Mouse (Mus musculus) stomach, postnatal 0 days (tissue): ENCODE measurements around the gene Gm49336.

Experiments used
- CTCF ChIP-seq: IDR thresholded peaks from 2 replicates; pipeline ENCODE4 v1.5.1; 2016; ENCODE audit warnings: antibody characterized with exemption, low read depth, mild to moderate bottlenecking, moderate library complexity
- EP300 ChIP-seq: optimal IDR thresholded peaks from 2 replicates; pipeline ENCODE3; 2016; ENCODE audit warnings: antibody characterized with exemption

GRCm38 (mm10) chr14:60217616-60218015, 33.7 kb downstream of the Gm49336 start:
- TF ChIP-seq CTCF (no peak), EP300 (no peak)
